Mouse (Mus musculus): Measurements from ENCODE around the gene Mast4.

GRCm38 (mm10) chr13:102768512-102768911 is 565.8 kb downstream of the Mast4 start:
- TF ChIP-seq EP300 (IDR thresholded peaks at IDR 0.05; ENCODE audit: low read depth) (no peak), CTCF (IDR thresholded peaks at IDR 0.05; ENCODE audit: low read depth) (no peak)
